9 mouse cellular contexts compared by ENCODE assay signal in genomic region chr5:15506575-15507308, GRCm38 (mm10). TPM values are rescaled to one million over a fixed set of nuclear protein-coding genes. Genes with fewer than 3 reads are reported as not detected.
DNase-seq lines count a peak whose midpoint lies in the region; ATAC-seq and TF ChIP-seq lines count a peak whose summit lies in the region.
"Had no signal": no experiment of that assay in that cellular context is flagged by ENCODE, and none has a peak within 500 bp of the region (broad histone marks: within the 10 kb centered on the region; RNA-seq: fewer than 3 reads in every experiment).

No protein-coding gene starts in this region.

- 37% methylated on average over 16 of the region's 16 CpGs for WGBS in heart, embryonic 15.5 days
- 49% methylated on average over 16 of the region's 16 CpGs for WGBS in limb, embryonic 12.5 days
- 54% methylated on average over 16 of the region's 16 CpGs for WGBS in neural tube, embryonic 12.5 days

- peaks cover 4% of the 10 kb centered on the region; the same call in 1 of the 2 replicates for H3K4me1 ChIP-seq in E14TG2a.4 (replicated peaks; ENCODE audit: low read depth, low read length)
- no peaks in the 10 kb centered on the region for H3K4me1 ChIP-seq in heart, embryonic 15.5 days (replicated peaks)
- no peaks in the 10 kb centered on the region for H3K4me1 ChIP-seq in limb, embryonic 12.5 days (replicated peaks)
- no peaks in the 10 kb centered on the region for H3K4me1 ChIP-seq in neural tube, embryonic 12.5 days
- H3K4me1 ChIP-seq: megakaryocyte, embryonic 14.5 days had no signal

- DNase-seq in frontal cortex, postnatal 25 days (ENCODE audit: low spot score in 2 of 2): no peak
- DNase-seq in cerebellum, postnatal 36 days: no peak

- H3K9me3 ChIP-seq in E14TG2a.4 (ENCODE audit: low read length): peaks cover 16% of the 10 kb centered on the region
- peaks cover 9% of the 10 kb centered on the region; the same call in 1 of the 2 replicates for H3K9me3 ChIP-seq in heart, embryonic 15.5 days (replicated peaks)
- H3K9me3 ChIP-seq in limb, embryonic 12.5 days: peaks cover 55% of the 10 kb centered on the region
- peaks cover 27% of the 10 kb centered on the region for H3K9me3 ChIP-seq in neural tube, embryonic 12.5 days

- H3K36me3 ChIP-seq in E14TG2a.4 (ENCODE audit: insufficient read depth, low read length): no peaks in the 10 kb centered on the region
- H3K36me3 ChIP-seq in heart, embryonic 15.5 days: no peaks in the 10 kb centered on the region
- no peaks in the 10 kb centered on the region for H3K36me3 ChIP-seq in limb, embryonic 12.5 days
- no peaks in the 10 kb centered on the region for H3K36me3 ChIP-seq in neural tube, embryonic 12.5 days

- no peak overlapping the region for H3K27ac ChIP-seq in heart, embryonic 15.5 days
- no peak overlapping the region for H3K27ac ChIP-seq in limb, embryonic 12.5 days
- H3K27ac ChIP-seq in neural tube, embryonic 12.5 days: no peak overlapping the region

- peak; percentile 95 for ATAC-seq in frontal cortex, adult (ENCODE audit: low TSS enrichment)
- ATAC-seq in common myeloid progenitor, adult 5-6 weeks (replicated peaks; ENCODE audit: low read depth, poor library complexity, severe bottlenecking): peak; percentile 66; the same call in 1 of the 2 replicates
- ATAC-seq in heart, embryonic 15.5 days (replicated peaks; ENCODE audit: insufficient number of reproducible peaks, insufficient read depth, low FRiP score, low read depth): no peak; the same call in 1 of the 2 replicates
- peak; percentile 42; the same call in 1 of the 2 replicates for ATAC-seq in limb, embryonic 12.5 days (ENCODE audit: insufficient number of reproducible peaks, insufficient read depth, low FRiP score, low TSS enrichment, low read depth)
- ATAC-seq in neural tube, embryonic 12.5 days (ENCODE audit: low FRiP score, low read depth): peak; percentile 78; the same call in 1 of the 2 replicates

- peak overlapping the region; percentile 35 for H3K4me2 ChIP-seq in heart, embryonic 15.5 days
- peak overlapping the region; percentile 13 for H3K4me2 ChIP-seq in limb, embryonic 12.5 days
- no peak overlapping the region for H3K4me2 ChIP-seq in neural tube, embryonic 12.5 days (replicated peaks)

- H3K9ac ChIP-seq in heart, embryonic 15.5 days: no peak overlapping the region
- H3K9ac ChIP-seq in limb, embryonic 12.5 days (replicated peaks): no peak overlapping the region
- no peak overlapping the region for H3K9ac ChIP-seq in neural tube, embryonic 12.5 days

- H3K27me3 ChIP-seq in E14TG2a.4 (ENCODE audit: insufficient read depth, low read length): peaks cover 7% of the 10 kb centered on the region; the same call in 1 of the 2 replicates
- H3K27me3 ChIP-seq in heart, embryonic 15.5 days: no peaks in the 10 kb centered on the region
- no peaks in the 10 kb centered on the region for H3K27me3 ChIP-seq in limb, embryonic 12.5 days
- no peaks in the 10 kb centered on the region for H3K27me3 ChIP-seq in neural tube, embryonic 12.5 days (replicated peaks)
- H3K27me3 ChIP-seq: megakaryocyte, embryonic 14.5 days had no signal

- TF ChIP-seq CTCF in E14TG2a.4 (conservative IDR thresholded peaks at IDR 0.05; ENCODE audit: low read length): peak; percentile 90

- H3K4me3 ChIP-seq in E14TG2a.4 (replicated peaks; ENCODE audit: low read length): peak overlapping the region; percentile 51
- peak overlapping the region; percentile 20 for H3K4me3 ChIP-seq in heart, embryonic 15.5 days
- H3K4me3 ChIP-seq in limb, embryonic 12.5 days (replicated peaks): no peak overlapping the region; the same call in 1 of the 2 replicates
- no peak overlapping the region for H3K4me3 ChIP-seq in neural tube, embryonic 12.5 days
- H3K4me3 ChIP-seq: megakaryocyte, embryonic 14.5 days had no signal

RNA-seq across cellular contexts. Expression of gene Gm21190, which starts 22.3 kb away (rescaled TPM):
- total RNA-seq in common myeloid progenitor, adult 5-6 weeks (2017): not detected in 2 replicates
- not detected in 2 replicates for polyA plus RNA-seq in heart, embryonic 15.5 days (2015; fragmentation: Nextera tagmentation; extraction: Ambion mirVana)
- polyA plus RNA-seq in limb, embryonic 12.5 days (2016; fragmentation: Nextera tagmentation; extraction: Ambion mirVana): not detected in 2 replicates
- polyA plus RNA-seq in neural tube, embryonic 12.5 days (2016; fragmentation: Nextera tagmentation; extraction: Ambion mirVana): not detected in 2 replicates

RNA-seq across cellular contexts. Expression of gene Gm21149, which starts 30.4 kb away (rescaled TPM):
- not detected in 2 replicates for total RNA-seq in common myeloid progenitor, adult 5-6 weeks (2017)
- 0.15 and 0.21 TPM in 2 replicates for polyA plus RNA-seq in heart, embryonic 15.5 days (2015; fragmentation: Nextera tagmentation; extraction: Ambion mirVana)
- polyA plus RNA-seq in limb, embryonic 12.5 days (2016; fragmentation: Nextera tagmentation; extraction: Ambion mirVana): not detected in 2 replicates
- not detected in 2 replicates for polyA plus RNA-seq in neural tube, embryonic 12.5 days (2016; fragmentation: Nextera tagmentation; extraction: Ambion mirVana)

Comparison
In these comparisons a context has a peak if more than half of its experiments do, and no peak if none do; other contexts are left out.
1. H3K4me3 ChIP-seq: peak in E14TG2a.4 (single experiment) and heart, embryonic 15.5 days (single experiment); none in limb, embryonic 12.5 days (single experiment) and neural tube, embryonic 12.5 days (single experiment).